Mouse (Mus musculus) cortical plate, adult 2 months (tissue): ENCODE measurements at regions not wholly inside any gene's neighbourhood (a gene's known extent, or its start where the extent isn't known, plus 50 kb on each side); places are given as distances from the start of the nearest gene placed in this dataset.

Experiments
- CTCF ChIP-seq: fragments of 200-500 bp; IDR thresholded peaks from 2 replicates; pipeline ENCODE4 v1.5.1; 2011; ENCODE audit warnings: mild to moderate bottlenecking, control low read depth, low read length; ENCODE audit not compliant: insufficient read depth; ENCODE audit errors: extremely low read depth
- POLR2A ChIP-seq: fragments of 200-500 bp; IDR thresholded peaks from 2 replicates; pipeline ENCODE4 v1.6.1; 2011; ENCODE audit warnings: mild to moderate bottlenecking, low read length, control low read depth; ENCODE audit not compliant: insufficient read depth; ENCODE audit errors: extremely low read depth

GRCm38 (mm10) chr6:93616926-93617325 lies 666.8 kb downstream of the Magi1 start:
- TF ChIP-seq CTCF, result no peak
- no peak for TF ChIP-seq POLR2A
